Mouse (Mus musculus) forebrain, embryonic 15.5 days (tissue): Measurements from ENCODE around the gene Gm26727. TPM values are rescaled to one million over a fixed set of nuclear protein-coding genes. Genes with fewer than 3 reads are reported as not detected.
"Not testable (repeated sequence)": the region's sequence is repeated elsewhere in the genome, so short reads cannot be mapped to it uniquely, and the experiment has no call there.

ENCODE experiments used
- ATAC-seq: fragments of 200-750 bp; cut with Nextera tagmentation; replicated peaks from 2 replicates; pipeline ENCODE4 v1.8.0; 2017; ENCODE audit warnings: mild to moderate bottlenecking, moderate TSS enrichment, moderate library complexity
- H3K27ac ChIP-seq: fragments of 300-500 bp; sonication (generic); replicated peaks from 2 replicates; pipeline ENCODE4 v1.5.1; 2015; ENCODE audit warnings: mild to moderate bottlenecking, inconsistent platforms
- H3K27me3 ChIP-seq: fragments of 300-500 bp; sonication (generic); 2 replicates; pipeline ENCODE4 v1.6.1; 2015; ENCODE audit warnings: inconsistent platforms
- H3K36me3 ChIP-seq: fragments of 300-500 bp; sonication (generic); 2 replicates; pipeline ENCODE4 v1.6.1; 2015; ENCODE audit warnings: mild to moderate bottlenecking, inconsistent platforms
- H3K4me1 ChIP-seq: fragments of 300-500 bp; sonication (generic); 2 replicates; pipeline ENCODE4 v1.6.1; 2015; ENCODE audit warnings: inconsistent platforms
- H3K4me2 ChIP-seq: fragments of 300-500 bp; sonication (generic); replicated peaks from 2 replicates; pipeline ENCODE4 v1.6.1; 2015; ENCODE audit warnings: mild to moderate bottlenecking, inconsistent platforms
- H3K4me3 ChIP-seq: fragments of 300-500 bp; sonication (generic); 2 replicates; pipeline ENCODE4 v1.5.1; 2015; ENCODE audit warnings: mild to moderate bottlenecking, inconsistent platforms
- H3K9ac ChIP-seq: fragments of 300-500 bp; sonication (generic); replicated peaks from 2 replicates; pipeline ENCODE4 v1.6.1; 2015; ENCODE audit warnings: mild to moderate bottlenecking, inconsistent platforms
- H3K9me3 ChIP-seq: fragments of 300-500 bp; sonication (generic); 2 replicates; pipeline ENCODE4 v1.6.1; 2016; ENCODE audit warnings: inconsistent platforms
- WGBS: fragments of 180-500 bp; shearing (Covaris S2); methylation state at CpG from one replicate; pipeline ENCODE4 v1.1.7; 2015; ENCODE audit warnings: mixed read lengths; 5-methylcytosine and 5-hydroxymethylcytosine counted together
- polyA plus RNA-seq: library from polyadenylated mRNA; unstranded; fragments of >200 nt; fragmentation: Nextera tagmentation; extraction: Ambion mirVana; gene quantifications from 2 replicates; pipeline ENCODE4 v1.2.1, GENCODE M21; 2015

Gm26727 gene
- not detected in 2 replicates for polyA plus RNA-seq

GRCm38 (mm10) chr2:67433081-67433480, at the start of gene Gm26727:
Gm26727 (minus strand) TSS chr2:67433181.
- Histone ChIP-seq H3K27me3 (no peaks in the 10 kb centered on the region), H3K4me1 (no peaks in the 10 kb centered on the region), H3K4me2 (no peak within 1 kb of the TSS), H3K9ac (no peak within 1 kb of the TSS), H3K27ac (no peak within 1 kb of the TSS), H3K4me3 (no peak within 1 kb of the TSS), H3K36me3 (no peaks in the 10 kb centered on the region), H3K9me3 (no peaks in the 10 kb centered on the region)
- 69% methylated on average over 2 of the region's 2 CpGs for WGBS
- no peak for ATAC-seq

GRCm38 (mm10) chr2:67481051-67481450, 48.1 kb upstream of the Gm26727 start:
- Histone ChIP-seq H3K4me3 (no peak overlapping the region), H3K9ac (no peak overlapping the region), H3K27me3 (no peaks in the 10 kb centered on the region), H3K4me2 (no peak overlapping the region), H3K27ac (no peak overlapping the region), H3K9me3 (no peaks in the 10 kb centered on the region), H3K36me3 (no peaks in the 10 kb centered on the region), H3K4me1 (no peaks in the 10 kb centered on the region; the same call in 1 of the 2 replicates)
- no peak for ATAC-seq
- WGBS: 76% methylated on average over 3 of the region's 3 CpGs

- Histone ChIP-seq H3K4me1 (no peaks in the 10 kb centered on the region), H3K27me3 (no peaks in the 10 kb centered on the region), H3K4me2 (no peak overlapping the region), H3K27ac (no peak overlapping the region), H3K36me3 (no peaks in the 10 kb centered on the region), H3K9ac (no peak overlapping the region), H3K4me3 (no peak overlapping the region), H3K9me3 (no peaks in the 10 kb centered on the region)
- no peak for ATAC-seq
- 16% methylated on average over 6 of the region's 6 CpGs for WGBS
Measured at GRCm38 (mm10) chr2:67477753-67478152, 44.8 kb upstream of the Gm26727 start.

- not testable (repeated sequence) for H3K9ac ChIP-seq, H3K9me3 ChIP-seq, H3K27me3 ChIP-seq, ATAC-seq, H3K4me2 ChIP-seq, H3K36me3 ChIP-seq, H3K27ac ChIP-seq, H3K4me3 ChIP-seq, H3K4me1 ChIP-seq
- 91% methylated on average over 5 of the region's 5 CpGs for WGBS
Measured at GRCm38 (mm10) chr2:67470030-67470429, 37.0 kb upstream of the Gm26727 start.

- ATAC-seq: no peak
Measured at GRCm38 (mm10) chr2:67467036-67467435, 34.1 kb upstream of the Gm26727 start.

GRCm38 (mm10) chr2:67460857-67461256, 27.9 kb upstream of the Gm26727 start:
- H3K4me2 ChIP-seq: no peak overlapping the region
- no peaks in the 10 kb centered on the region for H3K9me3 ChIP-seq
- H3K4me1 ChIP-seq: no peaks in the 10 kb centered on the region
- no peaks in the 10 kb centered on the region for H3K27me3 ChIP-seq
- WGBS: 82% methylated on average over 3 of the region's 3 CpGs
- H3K27ac ChIP-seq: no peak overlapping the region
- no peak overlapping the region for H3K4me3 ChIP-seq
- no peaks in the 10 kb centered on the region for H3K36me3 ChIP-seq
- ATAC-seq: no peak
- H3K9ac ChIP-seq: no peak overlapping the region

More at GRCm38 (mm10) chr2:67467036-67467435, 34.1 kb upstream of the Gm26727 start:
- H3K9ac ChIP-seq: no peak overlapping the region
- no peak overlapping the region for H3K4me3 ChIP-seq
- WGBS: 94% methylated on average over 7 of the region's 7 CpGs
- H3K4me2 ChIP-seq: no peak overlapping the region
- H3K36me3 ChIP-seq: no peaks in the 10 kb centered on the region
- H3K9me3 ChIP-seq: no peaks in the 10 kb centered on the region
- no peak overlapping the region for H3K27ac ChIP-seq
- H3K27me3 ChIP-seq: no peaks in the 10 kb centered on the region
- H3K4me1 ChIP-seq: no peaks in the 10 kb centered on the region

GRCm38 (mm10) chr2:67447206-67447605, 14.2 kb upstream of the Gm26727 start:
- no peaks in the 10 kb centered on the region for H3K9me3 ChIP-seq
- no peak overlapping the region for H3K27ac ChIP-seq
- H3K27me3 ChIP-seq: no peaks in the 10 kb centered on the region
- H3K4me2 ChIP-seq: no peak overlapping the region
- no peaks in the 10 kb centered on the region for H3K36me3 ChIP-seq
- H3K9ac ChIP-seq: no peak overlapping the region
- ATAC-seq: no peak
- 73% methylated on average over 12 of the region's 12 CpGs for WGBS
- no peaks in the 10 kb centered on the region for H3K4me1 ChIP-seq
- H3K4me3 ChIP-seq: no peak overlapping the region

- Histone ChIP-seq H3K27me3 (no peaks in the 10 kb centered on the region), H3K4me3 (no peak overlapping the region), H3K9ac (no peak overlapping the region), H3K9me3 (no peaks in the 10 kb centered on the region), H3K36me3 (no peaks in the 10 kb centered on the region), H3K4me1 (no peaks in the 10 kb centered on the region), H3K27ac (no peak overlapping the region), H3K4me2 (no peak overlapping the region)
- ATAC-seq: no peak
- 93% methylated on average over 1 of the region's 1 CpGs for WGBS
Measured at GRCm38 (mm10) chr2:67446772-67447171, 13.8 kb upstream of the Gm26727 start.

GRCm38 (mm10) chr2:67445780-67446179, 12.8 kb upstream of the Gm26727 start, which contains the start of gene Xirp2:
Xirp2 (plus strand) TSS chr2:67446002.
- ATAC-seq: no peak
- Histone ChIP-seq H3K36me3 (no peaks in the 10 kb centered on the region), H3K4me1 (no peaks in the 10 kb centered on the region), H3K9me3 (no peaks in the 10 kb centered on the region), H3K9ac (no peak within 1 kb of the TSS), H3K27me3 (no peaks in the 10 kb centered on the region), H3K27ac (no peak within 1 kb of the TSS), H3K4me3 (no peak within 1 kb of the TSS), H3K4me2 (no peak within 1 kb of the TSS)
- 86% methylated on average over 3 of the region's 3 CpGs for WGBS

GRCm38 (mm10) chr2:67438309-67438708, 5.3 kb upstream of the Gm26727 start:
- Histone ChIP-seq H3K9ac (no peak overlapping the region), H3K4me1 (no peaks in the 10 kb centered on the region), H3K9me3 (no peaks in the 10 kb centered on the region), H3K36me3 (no peaks in the 10 kb centered on the region), H3K4me2 (no peak overlapping the region), H3K27me3 (no peaks in the 10 kb centered on the region), H3K27ac (no peak overlapping the region), H3K4me3 (no peak overlapping the region)
- ATAC-seq: no peak
- 93% methylated on average over 8 of the region's 8 CpGs for WGBS

GRCm38 (mm10) chr2:67422799-67423198, 10.2 kb downstream of the Gm26727 start:
- no peaks in the 10 kb centered on the region for H3K9me3 ChIP-seq

GRCm38 (mm10) chr2:67420853-67421252, 12.1 kb downstream of the Gm26727 start:
- Histone ChIP-seq H3K4me2 (no peak overlapping the region), H3K27me3 (no peaks in the 10 kb centered on the region), H3K4me1 (no peaks in the 10 kb centered on the region), H3K4me3 (no peak overlapping the region), H3K9me3 (no peaks in the 10 kb centered on the region), H3K36me3 (no peaks in the 10 kb centered on the region), H3K9ac (no peak overlapping the region), H3K27ac (no peak overlapping the region)
- ATAC-seq: no peak

More at GRCm38 (mm10) chr2:67422799-67423198, 10.2 kb downstream of the Gm26727 start:
- H3K4me1 ChIP-seq: no peaks in the 10 kb centered on the region
- H3K27ac ChIP-seq: no peak overlapping the region
- H3K9ac ChIP-seq: no peak overlapping the region
- no peak overlapping the region for H3K4me3 ChIP-seq
- H3K27me3 ChIP-seq: no peaks in the 10 kb centered on the region
- no peak for ATAC-seq
- no peak overlapping the region for H3K4me2 ChIP-seq
- WGBS: 98% methylated on average over 1 of the region's 1 CpGs
- no peaks in the 10 kb centered on the region for H3K36me3 ChIP-seq

GRCm38 (mm10) chr2:67413425-67413824, 19.6 kb downstream of the Gm26727 start, which contains the start of gene Gm21830:
Gm21830 (plus strand) TSS chr2:67413725.
- H3K27ac ChIP-seq, H3K4me2 ChIP-seq, H3K4me1 ChIP-seq, ATAC-seq, H3K36me3 ChIP-seq, H3K4me3 ChIP-seq, H3K9me3 ChIP-seq, H3K9ac ChIP-seq, H3K27me3 ChIP-seq: not testable (repeated sequence)
- no CpG with 5 or more reads among the region's 1 CpGs for WGBS
